Mouse (Mus musculus): ENCODE results near the gene Olfr1555-ps1.
"Not testable (repeated sequence)": the region's sequence is repeated elsewhere in the genome, so short reads cannot be mapped to it uniquely, and the experiment has no call there.

Olfr1555-ps1 gene

DNA sequence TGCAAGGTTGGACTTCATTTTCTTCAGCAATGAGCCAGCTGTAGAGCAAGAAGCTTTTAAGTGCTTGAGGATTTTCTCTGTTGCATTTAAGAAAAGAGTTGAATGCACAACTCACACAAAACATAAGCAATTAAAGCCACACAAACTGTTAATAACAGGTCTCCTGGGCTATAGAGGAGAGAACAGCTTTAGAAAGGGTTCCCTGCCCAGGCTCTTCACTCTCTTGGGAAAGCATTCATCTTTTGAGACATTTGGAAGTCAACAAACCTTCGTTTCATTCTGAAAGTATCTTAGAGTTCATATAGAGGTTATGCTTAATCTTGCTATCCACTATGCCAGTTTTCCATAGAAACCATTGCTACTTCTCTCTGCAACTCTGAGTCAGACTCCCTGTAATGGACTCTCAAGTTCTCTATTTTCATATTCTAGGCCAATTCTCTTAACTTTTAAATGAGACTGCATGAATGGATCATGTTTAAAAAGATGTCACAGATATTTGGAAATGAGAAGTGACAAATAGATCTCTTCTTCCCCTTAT, at the start of gene Olfr1555-ps1:
Gene Olfr1555-ps1, minus strand, starts transcription at position 51 of the 538 bp plus-strand sequence.
- not testable (repeated sequence) for DNase-seq (ENCODE audit: low spot score)

DNA sequence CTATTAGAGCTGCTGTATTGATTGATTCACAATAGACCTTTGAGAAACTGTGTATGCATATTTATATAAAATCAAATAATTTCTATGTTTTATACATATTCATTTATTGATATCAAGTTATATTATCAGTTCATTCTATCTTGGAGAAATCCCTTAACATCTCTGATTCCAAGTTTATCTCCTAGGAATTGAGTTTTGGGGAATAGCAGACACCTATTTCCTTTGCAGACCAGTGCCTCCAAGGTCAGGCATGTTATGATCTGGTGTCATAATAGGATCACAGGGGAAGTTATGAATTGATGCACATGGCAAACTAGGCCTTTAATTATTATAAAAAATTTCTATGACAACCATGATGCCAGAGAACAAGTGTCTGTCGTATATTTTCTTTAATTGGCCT, 30.4 kb upstream of the Olfr1555-ps1 start, which contains the start of gene Olfr1431:
Gene Olfr1431, plus strand, starts transcription at position 301 of the 400 bp plus-strand sequence.
- DNase-seq (ENCODE audit: low spot score): no peak

DNA sequence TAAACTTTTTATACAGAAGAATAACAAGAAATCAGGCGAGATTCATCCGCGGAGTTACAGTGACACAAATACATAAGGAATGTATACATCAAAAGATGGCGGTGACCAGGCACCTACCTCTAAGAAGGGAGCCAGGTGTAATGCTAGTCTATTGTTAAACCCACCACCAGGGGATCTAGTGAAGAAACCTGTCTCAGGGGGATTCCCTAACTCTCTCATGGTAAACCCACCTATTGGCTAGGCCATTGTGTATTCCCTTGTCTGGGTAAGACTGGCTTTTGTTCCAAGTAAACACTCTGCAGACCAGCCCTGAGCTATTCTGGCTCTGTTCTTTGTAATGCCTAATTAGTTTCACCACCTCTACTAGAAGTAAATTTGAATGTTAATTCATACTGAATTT, 29.2 kb upstream of the Olfr1555-ps1 start:
- DNase-seq (ENCODE audit: low spot score): not testable (repeated sequence)

DNA sequence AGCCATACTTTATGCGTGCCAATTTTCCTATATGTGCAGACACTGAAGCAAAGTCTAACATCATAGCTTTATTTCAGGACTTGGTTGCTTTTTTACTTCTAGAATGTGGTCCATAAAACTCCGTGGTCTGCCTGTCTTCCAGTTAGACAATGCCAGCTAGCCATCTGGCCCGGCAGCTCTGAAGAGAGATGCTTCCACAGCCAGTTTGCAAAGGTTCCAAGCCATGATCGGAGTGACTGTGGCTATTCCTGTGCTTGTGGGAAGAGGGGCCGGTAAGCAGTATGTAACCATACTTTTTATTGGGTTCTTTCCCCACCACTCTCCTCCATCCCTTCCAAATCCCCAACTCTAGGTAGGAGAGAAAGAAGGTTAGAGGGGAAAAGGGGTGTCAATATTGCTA, 5.5 kb upstream of the Olfr1555-ps1 start:
- DNase-seq (ENCODE audit: low spot score): peak; percentile 4

DNA sequence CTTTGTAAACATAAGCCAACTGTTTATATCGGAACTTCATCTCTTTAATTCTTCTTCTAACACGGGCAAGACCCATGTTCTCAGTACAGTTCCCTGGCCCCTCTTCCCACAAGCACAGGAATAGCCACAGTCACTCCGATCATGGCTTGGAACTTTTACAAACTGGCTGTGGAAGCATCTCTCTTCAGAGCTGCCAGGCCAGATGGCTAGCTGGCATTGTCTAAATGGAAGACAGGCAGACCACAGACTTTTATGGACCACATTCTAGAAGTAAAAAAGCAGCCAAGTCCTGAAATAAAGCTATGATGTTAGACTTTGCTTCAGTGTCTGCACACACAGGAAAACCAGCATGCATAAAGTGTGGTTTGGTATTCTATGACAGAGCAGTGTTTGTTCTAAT, 24.5 kb downstream of the Olfr1555-ps1 start:
- peak; percentile 28 for DNase-seq (ENCODE audit: low spot score)

DNA sequence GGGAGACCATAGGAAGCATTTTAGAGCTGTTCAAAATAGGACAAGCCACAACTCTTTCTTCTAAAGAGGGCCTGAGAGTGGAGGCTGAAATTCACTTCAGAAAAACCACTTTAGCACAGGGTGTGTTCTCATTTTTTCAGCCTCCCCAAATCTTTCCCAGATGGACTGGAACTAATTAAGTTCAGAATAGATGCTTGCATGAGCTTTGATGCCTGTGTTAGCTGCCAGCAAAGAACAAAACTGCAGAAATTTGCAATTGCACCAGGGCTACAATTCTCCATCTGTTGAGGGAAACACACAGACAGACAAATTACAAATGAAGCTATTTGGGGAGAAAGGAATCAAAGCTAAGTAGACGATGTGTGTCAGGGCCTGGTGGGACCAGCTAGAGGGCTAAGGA, 26.6 kb downstream of the Olfr1555-ps1 start:
- DNase-seq (ENCODE audit: low spot score): peak; percentile 73

DNA sequence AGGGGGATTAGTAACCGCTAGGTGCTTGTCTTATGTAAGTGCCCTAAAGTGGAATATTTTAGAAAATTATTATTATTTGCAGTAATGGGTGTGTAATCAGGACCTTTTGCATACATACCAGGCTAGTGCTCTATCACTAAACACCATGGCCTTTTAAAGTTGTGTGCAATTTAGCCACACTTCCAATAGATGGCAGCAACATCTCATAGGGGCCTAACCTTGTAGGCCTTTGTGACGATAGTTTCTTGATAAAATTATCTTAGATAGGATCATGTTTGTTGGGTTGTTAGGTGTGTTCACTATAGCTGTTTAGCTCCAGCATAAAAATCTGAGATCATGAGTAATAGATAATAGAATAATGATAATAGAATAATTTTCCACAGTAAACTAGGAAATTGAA, 35.6 kb downstream of the Olfr1555-ps1 start:
- DNase-seq (ENCODE audit: low spot score): peak; percentile 49

DNA sequence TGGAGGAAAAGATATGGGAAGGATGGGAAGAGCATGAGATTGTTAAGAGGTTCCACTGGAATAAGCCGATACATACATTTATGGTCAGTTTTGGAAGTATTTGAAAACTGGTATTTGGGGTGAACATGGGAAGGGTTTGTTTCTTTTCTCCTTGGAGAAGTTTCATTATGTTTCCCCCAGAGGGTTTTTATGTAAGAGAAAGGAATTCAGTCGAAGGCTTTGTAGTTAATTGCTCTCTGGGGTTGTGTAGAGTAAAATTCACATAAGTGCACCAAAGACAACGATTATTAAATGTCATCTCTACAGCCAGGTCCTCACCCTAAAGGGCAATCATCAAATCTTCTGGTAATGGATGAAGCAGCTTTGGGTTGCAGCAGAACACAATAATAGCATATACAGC, 46.8 kb downstream of the Olfr1555-ps1 start, which contains the start of gene Olfr76:
Gene Olfr76, minus strand, starts transcription at position 101 of the 400 bp plus-strand sequence.
- no peak for DNase-seq (ENCODE audit: low spot score)

DNA sequence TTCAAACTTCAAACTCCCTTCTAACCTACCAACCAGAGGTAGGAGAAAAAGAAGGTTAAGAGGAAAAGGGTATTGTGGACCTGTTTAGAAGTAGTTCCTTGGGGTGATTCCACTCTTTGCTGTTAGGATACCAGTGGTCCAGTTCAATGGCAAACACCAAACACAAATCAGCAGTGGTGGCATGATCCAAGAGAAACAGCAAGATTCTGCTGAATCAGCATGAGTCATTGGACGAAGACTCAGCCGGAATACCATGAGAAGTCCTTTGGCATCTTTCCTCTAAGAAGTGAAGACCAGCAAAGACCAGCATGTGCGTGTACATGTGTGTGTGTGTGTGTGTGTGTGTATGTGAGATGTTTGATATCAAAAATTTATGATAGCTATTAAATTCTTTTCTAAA, 53.4 kb downstream of the Olfr1555-ps1 start:
- no peak for DNase-seq (ENCODE audit: low spot score)

DNA sequence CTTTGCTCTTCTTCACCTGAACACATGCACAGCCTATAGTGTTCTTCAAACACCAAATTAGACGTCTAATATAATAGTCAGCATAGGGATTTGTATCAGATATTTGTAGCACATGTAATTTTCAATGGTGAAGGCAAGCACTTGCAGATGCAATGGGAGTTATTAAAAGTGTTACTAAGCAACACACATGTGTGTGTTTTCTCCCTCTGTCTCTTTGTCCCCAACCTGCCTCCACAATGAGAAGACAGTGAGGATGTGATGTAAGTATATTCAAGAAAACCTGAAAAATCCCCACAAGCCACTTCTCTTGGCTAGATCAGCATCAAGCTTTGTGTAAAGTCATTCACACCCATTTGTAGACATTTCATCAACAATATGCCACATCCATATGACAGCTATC, 54.1 kb downstream of the Olfr1555-ps1 start, which contains the start of gene Olfr1428:
Gene Olfr1428, minus strand, starts transcription at position 101 of the 400 bp plus-strand sequence.
- DNase-seq (ENCODE audit: low spot score): no peak
